Mouse (Mus musculus) olfactory bulb, adult 2 months (tissue): ENCODE results near the gene Pnmal1. TPM values are rescaled to one million over a fixed set of nuclear protein-coding genes. Genes with fewer than 3 reads are reported as not detected.

Experiments
- H3K27ac ChIP-seq: fragments of 200-500 bp; 2 replicates; pipeline ENCODE4 v1.5.1; 2012; ENCODE audit warnings: low read depth, low read length; ENCODE audit not compliant: insufficient read depth
- H3K4me1 ChIP-seq: fragments of 200-500 bp; 2 replicates; pipeline ENCODE4 v1.6.1; 2012; ENCODE audit warnings: low read length; ENCODE audit not compliant: control insufficient read depth, insufficient read depth
- H3K4me3 ChIP-seq: fragments of 200-500 bp; 2 replicates; pipeline ENCODE4 v1.5.1; 2012; ENCODE audit warnings: mild to moderate bottlenecking, low read depth, low read length, moderate library complexity; ENCODE audit not compliant: insufficient read depth
- CTCF ChIP-seq: fragments of 200-500 bp; IDR thresholded peaks from 2 replicates; pipeline ENCODE4 v1.5.1; 2012; ENCODE audit warnings: low read depth, mild to moderate bottlenecking, low read length, moderate library complexity; ENCODE audit not compliant: insufficient read depth
- POLR2A ChIP-seq: fragments of 200-500 bp; IDR thresholded peaks from 2 replicates; pipeline ENCODE4 v1.6.1; 2012; ENCODE audit warnings: mild to moderate bottlenecking, low read depth, low read length, moderate library complexity; ENCODE audit not compliant: insufficient read depth
- WGBS: fragments of 180-500 bp; shearing (Covaris S2); methylation state at CpG from one replicate; pipeline ENCODE4 v1.1.7; 2018; 5-methylcytosine and 5-hydroxymethylcytosine counted together
- polyA plus RNA-seq: library from polyadenylated mRNA; stranded (reverse); fragments of >200 nt; gene quantifications from 2 replicates; pipeline ENCODE4 v1.2.4, GENCODE M21; 2012; ENCODE audit warnings: low replicate concordance; ENCODE audit not compliant: missing spikeins, insufficient read depth, insufficient read length

Pnmal1 gene
- polyA plus RNA-seq, 1 experiment, result not detected

DNA sequence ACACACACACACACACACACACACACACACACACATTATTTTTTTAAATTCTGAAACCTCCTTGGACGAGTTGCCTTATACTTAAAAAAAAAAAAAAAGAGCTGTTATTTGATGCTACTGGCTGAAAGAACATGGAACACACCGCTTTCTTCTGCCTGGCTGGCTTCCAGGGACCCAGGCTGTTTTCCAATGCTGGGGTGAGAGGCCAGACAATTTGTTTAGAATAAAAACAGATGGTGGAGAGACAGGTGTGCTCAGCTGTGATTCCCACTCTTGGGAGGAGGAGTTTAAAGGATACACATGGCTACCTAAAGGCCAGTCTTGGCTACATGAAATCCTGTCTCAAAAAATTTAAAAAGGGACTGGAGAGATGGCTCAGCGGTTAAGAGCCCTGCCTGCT is 28.9 kb downstream of the Pnmal1 start:
- no peak overlapping the region for H3K4me3 ChIP-seq
- peak overlapping the region; percentile 77 for H3K27ac ChIP-seq
- WGBS, result 29% methylated on average over 3 of the region's 3 CpGs
- peaks cover 38% of the 10 kb centered on the region for H3K4me1 ChIP-seq
- TF ChIP-seq POLR2A, result no peak
- no peak for TF ChIP-seq CTCF

GRCm38 (mm10) chr7:16990006-16990744 is 30.7 kb downstream of the Pnmal1 start:
- WGBS, result 23% methylated on average over 15 of the region's 15 CpGs
- Histone ChIP-seq H3K27ac (no peak overlapping the region), H3K4me3 (no peak overlapping the region), H3K4me1 (peaks cover 45% of the 10 kb centered on the region)
- TF ChIP-seq CTCF (no peak), POLR2A (no peak)

DNA sequence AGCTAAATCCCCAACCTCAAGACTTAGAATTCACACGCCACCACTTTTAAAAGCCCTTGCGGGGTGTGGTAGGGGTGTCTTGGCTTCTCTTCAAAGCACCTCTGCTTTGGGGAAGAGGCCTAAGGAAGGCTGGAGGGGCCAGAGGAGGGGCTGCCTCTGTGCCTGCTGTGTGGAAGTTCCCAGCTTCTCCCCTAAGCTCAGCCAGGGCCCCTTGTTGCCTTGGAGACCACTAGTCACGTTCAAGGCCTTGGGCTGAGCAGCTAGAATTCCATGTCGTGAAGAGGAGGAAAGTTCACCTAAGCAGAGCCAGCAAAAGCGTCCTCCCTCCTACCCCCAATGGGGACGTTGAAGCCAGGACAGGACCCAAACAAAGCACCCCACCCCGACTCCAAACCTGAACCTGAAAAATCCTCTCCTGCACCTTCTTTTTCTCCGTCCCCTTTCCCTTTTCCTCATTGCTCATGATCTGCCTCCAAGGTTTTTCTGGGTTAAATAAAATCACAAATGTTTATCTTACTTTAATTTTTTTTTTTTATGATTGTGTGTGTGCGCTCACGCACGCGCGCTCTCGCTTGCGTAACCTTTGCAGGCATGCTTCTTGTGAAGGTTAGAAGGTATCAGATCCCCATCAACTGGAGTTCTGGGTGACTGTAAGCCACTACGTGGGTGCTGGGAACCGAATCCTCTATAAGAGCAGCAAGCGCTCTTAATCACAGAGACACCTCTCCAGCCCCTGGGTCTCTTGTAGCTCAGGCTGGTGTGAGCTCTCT is 32.4 kb downstream of the Pnmal1 start:
- H3K27ac ChIP-seq, result no peak overlapping the region
- TF ChIP-seq CTCF (no peak), POLR2A (no peak)
- H3K4me1 ChIP-seq, result peaks cover 44% of the 10 kb centered on the region
- WGBS, result 58% methylated on average over 18 of the region's 18 CpGs
- no peak overlapping the region for H3K4me3 ChIP-seq

- 96% methylated on average over 5 of the region's 5 CpGs for WGBS
- TF ChIP-seq POLR2A (no peak), CTCF (no peak)
- Histone ChIP-seq H3K27ac (no peak within 1 kb of the TSS), H3K4me3 (no peak within 1 kb of the TSS), H3K4me1 (peaks cover 40% of the 10 kb centered on the region)
These were observed 33.0 kb downstream of the Pnmal1 start, which contains the start of gene Ccdc8 for GRCm38 (mm10) chr7:16992451-16992807. TSS of gene Ccdc8 (plus strand) at chr7:16992708.

DNA sequence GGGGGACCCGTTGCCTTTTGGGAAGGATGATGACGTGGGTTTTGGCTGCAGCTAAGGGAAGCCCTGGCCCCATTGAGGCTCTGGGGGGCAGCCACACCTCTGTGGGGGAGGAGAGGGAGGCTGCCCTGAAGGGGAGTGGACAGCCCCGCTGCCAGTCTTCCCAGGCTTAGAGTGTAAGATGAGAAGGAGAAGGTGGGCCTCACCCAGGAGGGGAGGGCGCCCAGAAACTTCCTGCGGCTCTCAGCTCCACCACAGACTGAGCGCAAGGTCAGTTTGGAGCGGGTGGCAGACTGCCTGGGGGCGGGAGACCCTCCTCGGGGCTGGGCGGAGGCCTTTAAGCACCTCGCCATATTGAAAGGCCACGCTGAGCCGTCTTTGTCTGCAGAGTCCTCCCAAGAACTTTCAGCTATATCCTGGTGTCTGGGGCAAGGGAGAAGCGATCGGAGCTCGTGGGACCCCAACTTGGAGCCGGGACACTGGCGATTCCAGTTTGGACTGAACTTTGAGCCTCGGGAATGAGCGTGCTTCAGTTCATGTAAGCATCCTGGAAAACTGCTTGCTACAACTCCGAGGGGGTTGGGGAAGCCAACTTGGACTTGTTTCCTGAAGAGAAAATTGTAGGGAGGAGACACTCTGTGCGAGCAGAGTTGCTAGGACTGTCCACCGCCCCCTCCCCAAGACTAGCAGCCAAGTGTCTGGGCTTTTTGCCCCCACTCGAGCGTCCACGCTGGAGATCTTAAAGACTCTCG is 34.3 kb downstream of the Pnmal1 start:
- H3K4me3 ChIP-seq, result peak overlapping the region; percentile 20
- peaks cover 40% of the 10 kb centered on the region for H3K4me1 ChIP-seq
- no peak overlapping the region for H3K27ac ChIP-seq
- WGBS, result 24% methylated on average over 27 of the region's 27 CpGs
- no peak for TF ChIP-seq CTCF
- TF ChIP-seq POLR2A, result no peak

DNA sequence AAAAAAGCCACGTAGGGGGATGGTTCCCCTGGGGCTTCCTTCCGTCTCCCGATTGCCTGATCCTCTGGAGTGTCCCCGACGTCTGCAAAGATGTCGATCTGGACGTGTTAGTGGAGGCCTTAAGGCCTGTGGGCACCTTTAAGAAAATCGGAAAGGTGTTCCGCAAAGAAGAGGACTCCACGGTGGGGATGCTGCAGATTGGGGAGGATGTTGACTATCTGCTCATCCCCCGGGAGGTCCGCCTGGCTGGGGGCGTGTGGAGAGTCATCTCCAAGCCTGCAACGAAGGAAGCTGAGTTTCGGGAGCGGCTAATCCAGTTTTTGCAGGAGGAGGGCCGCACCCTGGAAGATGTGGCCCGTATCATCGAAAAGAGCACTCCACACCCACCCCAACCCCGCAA is 34.9 kb downstream of the Pnmal1 start:
- Histone ChIP-seq H3K4me1 (peaks cover 41% of the 10 kb centered on the region), H3K27ac (no peak overlapping the region), H3K4me3 (peak overlapping the region; percentile 20)
- TF ChIP-seq POLR2A, result no peak
- no peak for TF ChIP-seq CTCF
- 19% methylated on average over 20 of the region's 20 CpGs for WGBS

GRCm38 (mm10) chr7:16995345-16995744 is 35.9 kb downstream of the Pnmal1 start:
- no peak overlapping the region for H3K4me3 ChIP-seq
- peaks cover 36% of the 10 kb centered on the region for H3K4me1 ChIP-seq
- WGBS, result 74% methylated on average over 4 of the region's 4 CpGs
- TF ChIP-seq POLR2A (no peak), CTCF (no peak)
- H3K27ac ChIP-seq, result no peak overlapping the region

DNA sequence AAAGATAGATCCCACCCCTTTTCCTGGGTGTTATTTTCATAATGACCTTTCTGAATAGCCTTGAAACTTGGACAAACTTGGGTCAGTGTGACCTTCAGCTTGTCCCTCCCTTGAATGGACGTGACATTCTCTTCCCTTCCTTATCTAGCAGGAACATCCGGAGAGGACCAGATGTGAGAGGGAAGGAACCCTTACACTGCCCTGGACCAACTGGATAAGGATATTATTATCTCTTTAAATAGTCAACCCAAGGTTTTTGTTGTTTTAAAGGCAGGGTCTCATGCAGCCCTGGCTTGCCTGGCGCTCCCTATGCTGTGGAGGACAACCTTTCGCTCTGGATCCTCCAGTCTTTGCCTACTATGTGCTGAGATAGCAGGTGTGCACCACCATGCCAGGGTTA is 39.8 kb downstream of the Pnmal1 start:
- no peak for TF ChIP-seq POLR2A
- TF ChIP-seq CTCF, result no peak
- H3K4me1 ChIP-seq, result peaks cover 16% of the 10 kb centered on the region
- 65% methylated on average over 4 of the region's 4 CpGs for WGBS
- no peak overlapping the region for H3K4me3 ChIP-seq
- no peak overlapping the region for H3K27ac ChIP-seq
